Mouse (Mus musculus) kidney, adult 2 months (tissue): ENCODE measurements around the gene Nudt4.
A peak's percentile ranks its signal among the peaks of the same experiment; 100 is the strongest.

ENCODE experiments used
- CTCF ChIP-seq: fragments of 200-500 bp; conservative IDR thresholded peaks from 2 replicates; pipeline ENCODE4 v1.5.1; 2011; ENCODE audit warnings: low read depth, mild to moderate bottlenecking, control low read depth, low read length, moderate library complexity, mixed read lengths; ENCODE audit not compliant: insufficient read depth, insufficient read length
- POLR2A ChIP-seq: fragments of 200-500 bp; IDR thresholded peaks from one replicate; pipeline ENCODE4 v1.6.1; 2011; ENCODE audit warnings: low read depth, low read length, control low read depth

DNA sequence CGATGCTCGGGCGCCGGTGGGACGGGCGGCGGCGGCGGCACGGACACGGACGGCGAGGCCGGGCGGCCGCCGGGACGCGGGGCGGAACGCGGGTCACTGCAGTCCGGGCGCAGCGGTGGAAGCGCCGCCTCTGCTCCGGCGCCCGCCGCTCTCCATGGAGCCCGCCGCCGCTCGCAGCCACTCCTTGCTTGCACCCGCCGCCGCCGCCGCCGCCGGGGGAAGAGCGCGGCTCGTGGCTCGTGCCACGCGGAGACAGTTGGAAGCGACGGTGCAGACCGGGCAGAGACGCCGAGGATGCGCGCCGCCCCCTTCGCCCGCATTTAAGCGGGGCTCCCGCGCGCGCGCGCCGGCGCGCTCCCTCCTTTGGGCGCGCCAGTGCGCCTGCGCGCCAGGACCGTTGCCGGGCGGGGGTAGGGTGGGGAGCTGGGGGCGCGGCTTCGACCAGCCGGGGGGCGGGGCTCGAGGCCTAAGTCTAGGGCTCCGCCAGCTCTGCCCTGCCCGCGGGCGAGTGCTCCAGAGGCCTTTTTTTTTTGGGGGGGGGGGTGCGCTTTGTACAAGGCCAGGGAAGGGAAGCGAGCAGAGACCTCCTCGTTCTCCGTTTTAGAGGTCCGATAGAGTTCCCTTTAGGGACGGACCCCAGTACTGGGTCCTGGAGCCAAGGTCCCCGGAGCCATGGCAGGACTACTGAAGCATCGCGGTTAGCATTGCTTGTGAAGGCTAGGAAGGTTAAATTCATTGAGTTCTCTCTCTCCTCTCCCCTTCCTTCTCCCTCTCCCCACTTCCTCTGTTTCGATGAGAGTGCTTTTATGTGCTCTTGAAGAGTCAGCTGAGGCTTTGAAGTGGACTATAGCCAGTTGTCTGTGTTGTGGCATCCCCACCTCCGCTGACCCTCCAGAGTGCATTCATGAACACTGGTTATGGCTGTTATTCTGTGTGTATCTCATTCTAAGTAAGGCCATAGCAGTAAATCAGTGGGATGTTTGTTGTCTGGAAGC lies at the start of gene Nudt4:
- TF ChIP-seq CTCF, result no peak
- TF ChIP-seq POLR2A, result peak; percentile 67
